Mouse (Mus musculus): ENCODE results near the gene Sec14l5. TPM values are rescaled to one million over a fixed set of nuclear protein-coding genes. Genes with fewer than 3 reads are reported as not detected.
"Not testable (repeated sequence)": the region's sequence is repeated elsewhere in the genome, so short reads cannot be mapped to it uniquely, and the experiment has no call there.

Sec14l5 gene
- polyA plus RNA-seq, 1 experiment from 2014 or later = 0.54 TPM

GRCm38 (mm10) chr16:5203200-5203599 lies 56.3 kb downstream of the Sec14l5 start:
- H3K27me3 ChIP-seq = peaks cover 11% of the 10 kb centered on the region
- no peak overlapping the region for H3K27ac ChIP-seq (replicated peaks)
- H3K4me3 ChIP-seq = peak overlapping the region; percentile 81
- H3K9me3 ChIP-seq = no peaks in the 10 kb centered on the region
- H3K4me2 ChIP-seq = peak overlapping the region; percentile 95
- H3K4me1 ChIP-seq (replicated peaks) = peaks cover 15% of the 10 kb centered on the region
- H3K9ac ChIP-seq = peak overlapping the region; percentile 75
- H3K36me3 ChIP-seq = peaks cover 17% of the 10 kb centered on the region
- 2% methylated on average over 36 of the region's 36 CpGs for WGBS
- peak; percentile 58 for ATAC-seq (ENCODE audit: low read depth)

- Histone ChIP-seq H3K9me3 (no peaks in the 10 kb centered on the region), H3K4me1 (replicated peaks) (peaks cover 15% of the 10 kb centered on the region), H3K4me3 (peak within 1 kb of the TSS; percentile 81), H3K4me2 (peak within 1 kb of the TSS; percentile 95), H3K27me3 (peaks cover 11% of the 10 kb centered on the region), H3K36me3 (peaks cover 10% of the 10 kb centered on the region; the same call in 1 of the 2 replicates), H3K9ac (peak within 1 kb of the TSS; percentile 75), H3K27ac (replicated peaks) (no peak within 1 kb of the TSS)
- ATAC-seq (ENCODE audit: low read depth) = peak; percentile 84
- WGBS = 4% methylated on average over 40 of the region's 40 CpGs
Measured at GRCm38 (mm10) chr16:5203668-5204433, 56.9 kb downstream of the Sec14l5 start, which contains the start of gene Nagpa. Gene Nagpa, minus strand, starts transcription at chr16:5204012.

GRCm38 (mm10) chr16:5205431-5205970 lies 58.6 kb downstream of the Sec14l5 start:
- Histone ChIP-seq H3K9ac (no peak overlapping the region), H3K9me3 (no peaks in the 10 kb centered on the region), H3K4me1 (replicated peaks) (peaks cover 15% of the 10 kb centered on the region), H3K27me3 (peaks cover 11% of the 10 kb centered on the region), H3K36me3 (no peaks in the 10 kb centered on the region), H3K4me2 (no peak overlapping the region), H3K27ac (replicated peaks) (no peak overlapping the region), H3K4me3 (no peak overlapping the region)
- 93% methylated on average over 5 of the region's 5 CpGs for WGBS
- no peak for ATAC-seq (ENCODE audit: low read depth)

- no peaks in the 10 kb centered on the region for H3K36me3 ChIP-seq
- H3K9ac ChIP-seq = no peak overlapping the region
- 83% methylated on average over 5 of the region's 5 CpGs for WGBS
- peaks cover 15% of the 10 kb centered on the region for H3K4me1 ChIP-seq (replicated peaks)
- H3K27me3 ChIP-seq = peaks cover 11% of the 10 kb centered on the region
- no peak for ATAC-seq (ENCODE audit: low read depth)
- H3K4me3 ChIP-seq = no peak overlapping the region
- H3K27ac ChIP-seq (replicated peaks) = no peak overlapping the region
- H3K4me2 ChIP-seq = no peak overlapping the region
- no peaks in the 10 kb centered on the region for H3K9me3 ChIP-seq
Measured at GRCm38 (mm10) chr16:5206051-5206450, 59.1 kb downstream of the Sec14l5 start.

- ATAC-seq (ENCODE audit: low read depth) = no peak
- Histone ChIP-seq H3K27ac (replicated peaks) (no peak overlapping the region), H3K36me3 (no peaks in the 10 kb centered on the region), H3K9ac (no peak overlapping the region), H3K9me3 (no peaks in the 10 kb centered on the region), H3K4me2 (no peak overlapping the region), H3K4me3 (no peak overlapping the region), H3K4me1 (replicated peaks) (no peaks in the 10 kb centered on the region), H3K27me3 (peaks cover 4% of the 10 kb centered on the region)
- 72% methylated on average over 2 of the region's 2 CpGs for WGBS
Measured at GRCm38 (mm10) chr16:5210365-5210764, 63.5 kb downstream of the Sec14l5 start.

- H3K36me3 ChIP-seq = no peaks in the 10 kb centered on the region
- H3K9ac ChIP-seq = no peak overlapping the region
- no peak overlapping the region for H3K4me2 ChIP-seq
- no peak overlapping the region for H3K27ac ChIP-seq (replicated peaks)
- no peaks in the 10 kb centered on the region for H3K27me3 ChIP-seq
- ATAC-seq (ENCODE audit: low read depth) = no peak
- H3K9me3 ChIP-seq = no peaks in the 10 kb centered on the region
- no peak overlapping the region for H3K4me3 ChIP-seq
- 75% methylated on average over 3 of the region's 3 CpGs for WGBS
- no peaks in the 10 kb centered on the region for H3K4me1 ChIP-seq (replicated peaks)
Measured at GRCm38 (mm10) chr16:5212150-5212549, 65.2 kb downstream of the Sec14l5 start.

GRCm38 (mm10) chr16:5214126-5214525 lies 67.2 kb downstream of the Sec14l5 start:
- H3K4me3 ChIP-seq = no peak overlapping the region
- WGBS = 89% methylated on average over 2 of the region's 2 CpGs
- H3K9ac ChIP-seq = no peak overlapping the region
- H3K27me3 ChIP-seq = no peaks in the 10 kb centered on the region
- no peaks in the 10 kb centered on the region for H3K4me1 ChIP-seq (replicated peaks)
- no peaks in the 10 kb centered on the region for H3K9me3 ChIP-seq
- H3K4me2 ChIP-seq = no peak overlapping the region
- H3K36me3 ChIP-seq = no peaks in the 10 kb centered on the region
- no peak for ATAC-seq (ENCODE audit: low read depth)
- H3K27ac ChIP-seq (replicated peaks) = no peak overlapping the region

GRCm38 (mm10) chr16:5216686-5217085 lies 69.8 kb downstream of the Sec14l5 start:
- H3K4me1 ChIP-seq (replicated peaks) = no peaks in the 10 kb centered on the region
- H3K4me3 ChIP-seq = no peak overlapping the region
- ATAC-seq (ENCODE audit: low read depth) = no peak
- WGBS = 71% methylated on average over 6 of the region's 6 CpGs
- no peaks in the 10 kb centered on the region for H3K36me3 ChIP-seq
- no peak overlapping the region for H3K4me2 ChIP-seq
- H3K27ac ChIP-seq (replicated peaks) = no peak overlapping the region
- H3K9me3 ChIP-seq = no peaks in the 10 kb centered on the region
- no peak overlapping the region for H3K9ac ChIP-seq
- H3K27me3 ChIP-seq = peaks cover 3% of the 10 kb centered on the region; the same call in 1 of the 2 replicates

GRCm38 (mm10) chr16:5217341-5218133 lies 70.6 kb downstream of the Sec14l5 start:
- 62% methylated on average over 5 of the region's 5 CpGs for WGBS
- ATAC-seq (ENCODE audit: low read depth) = no peak
- Histone ChIP-seq H3K4me1 (replicated peaks) (no peaks in the 10 kb centered on the region), H3K4me3 (no peak overlapping the region), H3K36me3 (no peaks in the 10 kb centered on the region), H3K4me2 (no peak overlapping the region), H3K9ac (no peak overlapping the region), H3K27ac (replicated peaks) (no peak overlapping the region), H3K27me3 (peaks cover 3% of the 10 kb centered on the region; the same call in 1 of the 2 replicates), H3K9me3 (no peaks in the 10 kb centered on the region)

GRCm38 (mm10) chr16:5221403-5221802 lies 74.5 kb downstream of the Sec14l5 start:
- Histone ChIP-seq H3K27ac (replicated peaks) (no peak overlapping the region), H3K27me3 (peaks cover 3% of the 10 kb centered on the region; the same call in 1 of the 2 replicates), H3K9ac (no peak overlapping the region), H3K4me2 (no peak overlapping the region), H3K36me3 (no peaks in the 10 kb centered on the region), H3K4me1 (replicated peaks) (no peaks in the 10 kb centered on the region), H3K4me3 (no peak overlapping the region), H3K9me3 (no peaks in the 10 kb centered on the region)
- WGBS = 70% methylated on average over 4 of the region's 4 CpGs
- no peak for ATAC-seq (ENCODE audit: low read depth)

GRCm38 (mm10) chr16:5222140-5222539 lies 75.2 kb downstream of the Sec14l5 start, which contains the start of gene AU021092:
Gene AU021092, minus strand, starts transcription at chr16:5222299.
- ATAC-seq (ENCODE audit: low read depth) = no peak
- H3K4me3 ChIP-seq = no peak within 1 kb of the TSS
- WGBS = 73% methylated on average over 6 of the region's 6 CpGs
- H3K9me3 ChIP-seq = no peaks in the 10 kb centered on the region
- no peak within 1 kb of the TSS for H3K4me2 ChIP-seq
- no peaks in the 10 kb centered on the region for H3K4me1 ChIP-seq (replicated peaks)
- no peaks in the 10 kb centered on the region for H3K36me3 ChIP-seq
- H3K27me3 ChIP-seq = peaks cover 3% of the 10 kb centered on the region; the same call in 1 of the 2 replicates
- no peak within 1 kb of the TSS for H3K9ac ChIP-seq
- no peak within 1 kb of the TSS for H3K27ac ChIP-seq (replicated peaks)

- 15% methylated on average over 1 of the region's 1 CpGs for WGBS
- H3K9me3 ChIP-seq; H3K4me2 ChIP-seq; H3K9ac ChIP-seq; H3K27me3 ChIP-seq; H3K36me3 ChIP-seq; ATAC-seq (ENCODE audit: low read depth); H3K4me1 ChIP-seq (replicated peaks); H3K27ac ChIP-seq (replicated peaks); H3K4me3 ChIP-seq: not testable (repeated sequence)
Measured at GRCm38 (mm10) chr16:5226534-5226933, 79.6 kb downstream of the Sec14l5 start.

All from neural tube, embryonic 13.5 days (tissue).